Mouse (Mus musculus): Measurements from ENCODE around the gene Ccl8. TPM values are rescaled to one million over a fixed set of nuclear protein-coding genes. Genes with fewer than 3 reads are reported as not detected.

Ccl8 gene
- polyA plus RNA-seq, 1 experiment from 2014 or later = not detected

- H3K9ac ChIP-seq (replicated peaks; ENCODE audit: low read depth, low read length) = no peak overlapping the region
- no peak overlapping the region for H3K4me3 ChIP-seq (ENCODE audit: low read depth, low read length)
- H3K27me3 ChIP-seq (ENCODE audit: control insufficient read depth, insufficient read depth, low read length) = no peaks in the 10 kb centered on the region
- 52% methylated on average over 7 of the region's 7 CpGs for WGBS
- no peak overlapping the region for H3K27ac ChIP-seq (ENCODE audit: low read depth, low read length)
- no peaks in the 10 kb centered on the region for H3K36me3 ChIP-seq (ENCODE audit: control insufficient read depth, insufficient read depth, low read length)
- no peak for ATAC-seq (ENCODE audit: low read depth)
- no peak overlapping the region for H3K4me2 ChIP-seq (ENCODE audit: low read depth, low read length)
- no peaks in the 10 kb centered on the region for H3K9me3 ChIP-seq (ENCODE audit: control insufficient read depth, low read length)
- peaks cover 6% of the 10 kb centered on the region; the same call in 1 of the 2 replicates for H3K4me1 ChIP-seq (ENCODE audit: control insufficient read depth, insufficient read depth, low read length)
Measured at GRCm38 (mm10) chr11:82139492-82140094, 24.6 kb downstream of the Ccl8 start.

GRCm38 (mm10) chr11:82159126-82159525 is 44.1 kb downstream of the Ccl8 start:
- Histone ChIP-seq H3K9me3 (ENCODE audit: control insufficient read depth, low read length) (no peaks in the 10 kb centered on the region), H3K9ac (replicated peaks; ENCODE audit: low read depth, low read length) (no peak overlapping the region), H3K27ac (ENCODE audit: low read depth, low read length) (no peak overlapping the region), H3K27me3 (ENCODE audit: control insufficient read depth, insufficient read depth, low read length) (no peaks in the 10 kb centered on the region), H3K4me2 (ENCODE audit: low read depth, low read length) (no peak overlapping the region), H3K4me3 (ENCODE audit: low read depth, low read length) (no peak overlapping the region), H3K36me3 (ENCODE audit: control insufficient read depth, insufficient read depth, low read length) (no peaks in the 10 kb centered on the region), H3K4me1 (ENCODE audit: control insufficient read depth, insufficient read depth, low read length) (no peaks in the 10 kb centered on the region)
- WGBS = 95% methylated on average over 2 of the region's 2 CpGs
- no peak for ATAC-seq (ENCODE audit: low read depth)

GRCm38 (mm10) chr11:82163285-82163684 is 48.3 kb downstream of the Ccl8 start:
- no peaks in the 10 kb centered on the region for H3K9me3 ChIP-seq (ENCODE audit: control insufficient read depth, low read length)
- H3K36me3 ChIP-seq (ENCODE audit: control insufficient read depth, insufficient read depth, low read length) = no peaks in the 10 kb centered on the region
- no peak for ATAC-seq (ENCODE audit: low read depth)

More at GRCm38 (mm10) chr11:82163285-82163684, 48.3 kb downstream of the Ccl8 start:
- Histone ChIP-seq H3K4me1 (ENCODE audit: control insufficient read depth, insufficient read depth, low read length) (no peaks in the 10 kb centered on the region), H3K4me3 (ENCODE audit: low read depth, low read length) (no peak overlapping the region), H3K27ac (ENCODE audit: low read depth, low read length) (no peak overlapping the region), H3K27me3 (ENCODE audit: control insufficient read depth, insufficient read depth, low read length) (no peaks in the 10 kb centered on the region), H3K9ac (replicated peaks; ENCODE audit: low read depth, low read length) (no peak overlapping the region), H3K4me2 (ENCODE audit: low read depth, low read length) (no peak overlapping the region)
- WGBS = 79% methylated on average over 8 of the region's 8 CpGs

Other genes starting within 250 kb of the Ccl8 start
- 12.3 and 16.2 TPM in 2 replicates for gene Asic2, start 146.7 kb upstream of the Ccl8 start, polyA plus RNA-seq (2014; fragmentation: Nextera tagmentation; extraction: Ambion mirVana)
- gene Ccl2, start 79.6 kb upstream of the Ccl8 start, polyA plus RNA-seq (2014; fragmentation: Nextera tagmentation; extraction: Ambion mirVana) = 0.52 and 1.8 TPM in 2 replicates
- gene Gm17268, start 76.6 kb upstream of the Ccl8 start, polyA plus RNA-seq (2014; fragmentation: Nextera tagmentation; extraction: Ambion mirVana) = not detected in 2 replicates
- 0.93 and 0.98 TPM in 2 replicates for gene Ccl7, start 69.5 kb upstream of the Ccl8 start, polyA plus RNA-seq (2014; fragmentation: Nextera tagmentation; extraction: Ambion mirVana)
- 0.84 TPM in 1 of 2 replicates, not detected in the other for gene Ccl11, start 57.4 kb upstream of the Ccl8 start, polyA plus RNA-seq (2014; fragmentation: Nextera tagmentation; extraction: Ambion mirVana)
- gene Ccl12, start 13.3 kb upstream of the Ccl8 start, polyA plus RNA-seq (2014; fragmentation: Nextera tagmentation; extraction: Ambion mirVana) = 0.43 and 3.2 TPM in 2 replicates
- gene Ccl1, start 190.5 kb downstream of the Ccl8 start, polyA plus RNA-seq (2014; fragmentation: Nextera tagmentation; extraction: Ambion mirVana) = 0.98 and 1.6 TPM in 2 replicates